Mouse (Mus musculus): Measurements from ENCODE around the gene Olfr74. TPM values are rescaled to one million over a fixed set of nuclear protein-coding genes. Genes with fewer than 3 reads are reported as not detected.

Gene Olfr74
- polyA plus RNA-seq, 1 experiment from 2014 or later = not detected

DNA sequence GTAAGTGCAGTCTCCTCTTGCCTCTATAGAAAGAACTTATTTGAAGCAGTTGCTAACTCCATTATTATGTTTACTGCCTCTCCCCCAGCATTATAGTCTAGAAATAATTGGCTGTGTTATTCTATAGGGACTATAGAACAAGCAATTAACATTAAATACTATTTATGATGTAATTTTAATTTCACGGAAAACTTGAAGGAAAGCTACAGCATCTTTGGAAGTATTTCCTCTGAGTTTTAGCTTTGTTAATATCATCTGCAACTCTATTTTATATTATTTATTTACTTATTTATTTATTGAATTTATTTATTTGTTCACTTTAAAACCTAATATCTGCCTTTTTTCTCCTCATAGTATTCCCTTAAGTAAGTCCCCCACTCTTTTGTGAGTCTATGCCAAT is 29.4 kb downstream of the Olfr74 start, which contains the start of gene Olfr1155:
TSS of gene Olfr1155 (minus strand) at position 101 of the 400 bp plus-strand sequence.
- DNase-seq (ENCODE audit: low spot score) = no peak
- no peaks in the 10 kb centered on the region for H3K9me3 ChIP-seq (ENCODE audit: low read length)
- no peaks in the 10 kb centered on the region for H3K27me3 ChIP-seq (replicated peaks; ENCODE audit: insufficient read depth, low read length)
- H3K4me2 ChIP-seq (replicated peaks; ENCODE audit: low read depth, low read length) = no peak within 1 kb of the TSS
- no peak within 1 kb of the TSS for H3K27ac ChIP-seq (ENCODE audit: low read length)
- H3K4me3 ChIP-seq (ENCODE audit: low read depth, low read length) = no peak within 1 kb of the TSS
- WGBS = 97% methylated on average over 1 of the region's 1 CpGs
- ATAC-seq = no peak
- no peak for TF ChIP-seq CTCF (IDR thresholded peaks at IDR 0.05)
- no peak for TF ChIP-seq EP300 (IDR thresholded peaks at IDR 0.05)
- H3K4me1 ChIP-seq (ENCODE audit: insufficient read depth, low read depth, low read length) = no peaks in the 10 kb centered on the region
- no peak within 1 kb of the TSS for H3K9ac ChIP-seq (replicated peaks; ENCODE audit: low read depth)
- no peaks in the 10 kb centered on the region for H3K36me3 ChIP-seq (ENCODE audit: insufficient read depth, low read length)

Other genes with a start within 250 kb of the Olfr74 start
- gene Olfr1138, start 234.7 kb downstream of the Olfr74 start, polyA plus RNA-seq (2015; fragmentation: Nextera tagmentation; extraction: Ambion mirVana) = not detected in 2 replicates
- gene Olfr1140, start 230.9 kb downstream of the Olfr74 start, polyA plus RNA-seq (2015; fragmentation: Nextera tagmentation; extraction: Ambion mirVana) = not detected in 2 replicates
- gene Olfr1141, start 220.7 kb downstream of the Olfr74 start, polyA plus RNA-seq (2015; fragmentation: Nextera tagmentation; extraction: Ambion mirVana) = not detected in 2 replicates
- gene Olfr152, start 195.2 kb downstream of the Olfr74 start, polyA plus RNA-seq (2015; fragmentation: Nextera tagmentation; extraction: Ambion mirVana) = not detected in 2 replicates
- not detected in 2 replicates for gene Olfr1143, start 174.1 kb downstream of the Olfr74 start, polyA plus RNA-seq (2015; fragmentation: Nextera tagmentation; extraction: Ambion mirVana)
- gene Olfr1145, start 164.8 kb downstream of the Olfr74 start, polyA plus RNA-seq (2015; fragmentation: Nextera tagmentation; extraction: Ambion mirVana) = not detected in 2 replicates
- not detected in 2 replicates for gene Olfr1148, start 144.1 kb downstream of the Olfr74 start, polyA plus RNA-seq (2015; fragmentation: Nextera tagmentation; extraction: Ambion mirVana)
- gene Olfr1150-ps1, start 130.7 kb downstream of the Olfr74 start, polyA plus RNA-seq (2015; fragmentation: Nextera tagmentation; extraction: Ambion mirVana) = not detected in 2 replicates
- not detected in 2 replicates for gene Olfr1151, start 118.8 kb downstream of the Olfr74 start, polyA plus RNA-seq (2015; fragmentation: Nextera tagmentation; extraction: Ambion mirVana)
- not detected in 2 replicates for gene Olfr1152, start 108.2 kb downstream of the Olfr74 start, polyA plus RNA-seq (2015; fragmentation: Nextera tagmentation; extraction: Ambion mirVana)
- gene Olfr1153, start 79.7 kb downstream of the Olfr74 start, polyA plus RNA-seq (2015; fragmentation: Nextera tagmentation; extraction: Ambion mirVana) = not detected in 2 replicates
- gene Olfr1154, start 69.5 kb downstream of the Olfr74 start, polyA plus RNA-seq (2015; fragmentation: Nextera tagmentation; extraction: Ambion mirVana) = not detected in 2 replicates
- not detected in 2 replicates for gene Olfr1155, start 29.5 kb downstream of the Olfr74 start, polyA plus RNA-seq (2015; fragmentation: Nextera tagmentation; extraction: Ambion mirVana)
- gene Olfr1156, start 21.6 kb downstream of the Olfr74 start, polyA plus RNA-seq (2015; fragmentation: Nextera tagmentation; extraction: Ambion mirVana) = not detected in 2 replicates
- gene Olfr1157, start 6.4 kb downstream of the Olfr74 start, polyA plus RNA-seq (2015; fragmentation: Nextera tagmentation; extraction: Ambion mirVana) = not detected in 2 replicates
- not detected in 2 replicates for gene Olfr1158, start 15.4 kb upstream of the Olfr74 start, polyA plus RNA-seq (2015; fragmentation: Nextera tagmentation; extraction: Ambion mirVana)
- not detected in 2 replicates for gene Olfr1160, start 33.6 kb upstream of the Olfr74 start, polyA plus RNA-seq (2015; fragmentation: Nextera tagmentation; extraction: Ambion mirVana)
- not detected in 2 replicates for gene Olfr1161, start 48.1 kb upstream of the Olfr74 start, polyA plus RNA-seq (2015; fragmentation: Nextera tagmentation; extraction: Ambion mirVana)
- not detected in 2 replicates for gene Olfr73, start 63.0 kb upstream of the Olfr74 start, polyA plus RNA-seq (2015; fragmentation: Nextera tagmentation; extraction: Ambion mirVana)
- gene Olfr1162, start 76.5 kb upstream of the Olfr74 start, polyA plus RNA-seq (2015; fragmentation: Nextera tagmentation; extraction: Ambion mirVana) = not detected in 2 replicates
- not detected in 2 replicates for gene Olfr1163, start 97.2 kb upstream of the Olfr74 start, polyA plus RNA-seq (2015; fragmentation: Nextera tagmentation; extraction: Ambion mirVana)
- not detected in 2 replicates for gene Olfr1164, start 119.3 kb upstream of the Olfr74 start, polyA plus RNA-seq (2015; fragmentation: Nextera tagmentation; extraction: Ambion mirVana)
- gene Olfr1166, start 153.6 kb upstream of the Olfr74 start, polyA plus RNA-seq (2015; fragmentation: Nextera tagmentation; extraction: Ambion mirVana) = not detected in 2 replicates
- gene Olfr1167, start 180.5 kb upstream of the Olfr74 start, polyA plus RNA-seq (2015; fragmentation: Nextera tagmentation; extraction: Ambion mirVana) = not detected in 2 replicates
- gene Olfr1168, start 207.2 kb upstream of the Olfr74 start, polyA plus RNA-seq (2015; fragmentation: Nextera tagmentation; extraction: Ambion mirVana) = not detected in 2 replicates

All from lung, postnatal 0 days (tissue).